Mouse (Mus musculus): ENCODE measurements around the gene Cox6b1.

DNA sequence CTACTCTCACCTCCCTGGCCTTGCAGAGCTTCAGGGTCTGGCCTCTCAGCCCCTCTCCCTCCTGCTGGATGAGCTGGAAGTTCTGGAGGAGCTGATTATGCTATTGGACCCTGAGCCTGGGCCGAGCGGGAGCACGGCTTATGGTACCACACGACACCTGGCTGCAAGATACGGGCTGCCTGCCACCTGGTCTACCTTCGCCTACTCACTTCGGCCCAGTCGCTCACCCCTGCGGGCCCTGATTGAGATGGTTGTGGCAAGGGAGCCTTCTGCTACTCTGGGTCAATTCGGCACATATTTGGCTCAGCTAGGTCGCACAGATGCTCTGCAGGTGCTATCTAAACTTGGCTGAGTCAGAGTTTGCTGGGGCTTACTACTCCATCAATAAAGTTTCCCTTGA, 58.4 kb downstream of the Cox6b1 start:
- no peak for TF ChIP-seq CTCF (IDR thresholded peaks at IDR 0.05; ENCODE audit: insufficient read depth, low read length)
- TF ChIP-seq POLR2A (IDR thresholded peaks at IDR 0.05; ENCODE audit: borderline replicate concordance, extremely low read depth, low read depth, low read length): no peak

Data from lung, adult 2 months (tissue).